Mouse (Mus musculus): ENCODE data around the gene Prok1.
A peak's percentile ranks its signal among the peaks of the same experiment; 100 is the strongest.

Prok1 gene

GRCm38 (mm10) chr3:107239607-107240006 is at the start of gene Prok1:
Gene Prok1 (minus strand): TSS chr3:107239707.
- DNase-seq (ENCODE audit: inconsistent age in 2 of 2, low spot score in 1 of 2) = no peak

- no peak for DNase-seq (ENCODE audit: inconsistent age in 2 of 2, low spot score in 1 of 2)
These were observed 47.8 kb upstream of the Prok1 start for GRCm38 (mm10) chr3:107287346-107287745.

GRCm38 (mm10) chr3:107286123-107286522 is 46.6 kb upstream of the Prok1 start:
- no peak for DNase-seq (ENCODE audit: inconsistent age in 2 of 2, low spot score in 1 of 2)

GRCm38 (mm10) chr3:107278479-107279269 is 39.2 kb upstream of the Prok1 start, which contains the start of gene Lamtor5:
Gene Lamtor5 (plus strand): TSS chr3:107278858.
- peak; percentile 92 to 97 for DNase-seq (ENCODE audit: inconsistent age in 2 of 2, low spot score in 1 of 2)

- no peak for DNase-seq (ENCODE audit: inconsistent age in 2 of 2, low spot score in 1 of 2)
These were observed 37.1 kb upstream of the Prok1 start for GRCm38 (mm10) chr3:107276626-107277025.

- DNase-seq (ENCODE audit: inconsistent age in 2 of 2, low spot score in 1 of 2) = no peak
These were observed 36.5 kb upstream of the Prok1 start for GRCm38 (mm10) chr3:107275996-107276395.

- DNase-seq (ENCODE audit: inconsistent age in 2 of 2, low spot score in 1 of 2) = no peak
These were observed 35.8 kb upstream of the Prok1 start for GRCm38 (mm10) chr3:107275351-107275750.

- DNase-seq (ENCODE audit: inconsistent age in 2 of 2, low spot score in 1 of 2) = peak; percentile 64 to 88
These were observed 34.3 kb upstream of the Prok1 start for GRCm38 (mm10) chr3:107273820-107274219.

GRCm38 (mm10) chr3:107272433-107272832 is 32.9 kb upstream of the Prok1 start:
- DNase-seq (ENCODE audit: inconsistent age in 2 of 2, low spot score in 1 of 2) = no peak

- DNase-seq (ENCODE audit: inconsistent age in 2 of 2, low spot score in 1 of 2) = peak; percentile 45 to 70
These were observed 27.4 kb upstream of the Prok1 start for GRCm38 (mm10) chr3:107266814-107267345.

GRCm38 (mm10) chr3:107261851-107262165 is 22.3 kb upstream of the Prok1 start:
- peak; percentile 51 to 82 for DNase-seq (ENCODE audit: inconsistent age in 2 of 2, low spot score in 1 of 2)

- peak in 1 of 2 experiments; percentile 64 for DNase-seq (ENCODE audit: inconsistent age in 2 of 2, low spot score in 1 of 2)
These were observed 21.7 kb upstream of the Prok1 start for GRCm38 (mm10) chr3:107260956-107261850.

- no peak for DNase-seq (ENCODE audit: inconsistent age in 2 of 2, low spot score in 1 of 2)
These were observed 18.4 kb upstream of the Prok1 start for GRCm38 (mm10) chr3:107257924-107258323.

- no peak for DNase-seq (ENCODE audit: inconsistent age in 2 of 2, low spot score in 1 of 2)
These were observed 17.2 kb upstream of the Prok1 start for GRCm38 (mm10) chr3:107256724-107257123.

GRCm38 (mm10) chr3:107255992-107256391 is 16.5 kb upstream of the Prok1 start:
- DNase-seq (ENCODE audit: inconsistent age in 2 of 2, low spot score in 1 of 2) = peak in 1 of 2 experiments; percentile 41

- no peak for DNase-seq (ENCODE audit: inconsistent age in 2 of 2, low spot score in 1 of 2)
These were observed 14.4 kb upstream of the Prok1 start for GRCm38 (mm10) chr3:107253925-107254324.

GRCm38 (mm10) chr3:107252035-107252434 is 12.5 kb upstream of the Prok1 start:
- peak; percentile 23 to 39 for DNase-seq (ENCODE audit: inconsistent age in 2 of 2, low spot score in 1 of 2)

GRCm38 (mm10) chr3:107250320-107250719 is 10.8 kb upstream of the Prok1 start:
- no peak for DNase-seq (ENCODE audit: inconsistent age in 2 of 2, low spot score in 1 of 2)

- no peak for DNase-seq (ENCODE audit: inconsistent age in 2 of 2, low spot score in 1 of 2)
These were observed 9.5 kb upstream of the Prok1 start for GRCm38 (mm10) chr3:107249042-107249441.

GRCm38 (mm10) chr3:107246876-107247275 is 7.4 kb upstream of the Prok1 start:
- DNase-seq (ENCODE audit: inconsistent age in 2 of 2, low spot score in 1 of 2) = no peak

GRCm38 (mm10) chr3:107241389-107242094 is 2.0 kb upstream of the Prok1 start:
- no peak for DNase-seq (ENCODE audit: inconsistent age in 2 of 2, low spot score in 1 of 2)

All from adrenal gland, adult (tissue).